Mouse (Mus musculus): ENCODE measurements around the gene Fgfr2. TPM values are rescaled to one million over a fixed set of nuclear protein-coding genes. Genes with fewer than 3 reads are reported as not detected.
"Not testable (repeated sequence)": the region's sequence is repeated elsewhere in the genome, so short reads cannot be mapped to it uniquely, and the experiment has no call there.

The Fgfr2 gene
- polyA plus RNA-seq, 1 experiment, result 1.7 TPM

GRCm38 (mm10) chr7:130143371-130143770, 2979.8 kb downstream of the Fgfr2 start:
- TF ChIP-seq MYOG (IDR thresholded peaks at IDR 0.05; ENCODE audit: control insufficient read depth, extremely low read depth, insufficient read length), result no peak
- TF ChIP-seq MAX (IDR thresholded peaks at IDR 0.05), result no peak
- no peak for TF ChIP-seq FOSL1 (IDR thresholded peaks at IDR 0.05; ENCODE audit: insufficient read depth, low read length, poor library complexity, severe bottlenecking)
- no peak for TF ChIP-seq USF1 (IDR thresholded peaks at IDR 0.05; ENCODE audit: low read depth)
- no peak for TF ChIP-seq CEBPB (IDR thresholded peaks at IDR 0.05; ENCODE audit: low read depth)
- no peak for TF ChIP-seq CTCF (IDR thresholded peaks at IDR 0.05; ENCODE audit: control insufficient read depth, insufficient read depth, insufficient read length)
- TF ChIP-seq MYOD1 (IDR thresholded peaks at IDR 0.05; ENCODE audit: control insufficient read depth, insufficient read length, low read depth), result no peak
- H3K4me3 ChIP-seq (ENCODE audit: insufficient read depth, poor library complexity, severe bottlenecking), result no peak overlapping the region
- H3ac ChIP-seq (ENCODE audit: control insufficient read depth, insufficient read length, low read depth), result no peak overlapping the region
- no peaks in the 10 kb centered on the region for H3K79me2 ChIP-seq (ENCODE audit: control insufficient read depth, insufficient read depth)
- H3K36me3 ChIP-seq (ENCODE audit: control insufficient read depth, insufficient read depth), result no peaks in the 10 kb centered on the region
- no peaks in the 10 kb centered on the region for H3K79me3 ChIP-seq (ENCODE audit: low read depth)
- H3K27me3 ChIP-seq (ENCODE audit: control insufficient read depth, insufficient read depth, insufficient read length), result no peaks in the 10 kb centered on the region

DNA sequence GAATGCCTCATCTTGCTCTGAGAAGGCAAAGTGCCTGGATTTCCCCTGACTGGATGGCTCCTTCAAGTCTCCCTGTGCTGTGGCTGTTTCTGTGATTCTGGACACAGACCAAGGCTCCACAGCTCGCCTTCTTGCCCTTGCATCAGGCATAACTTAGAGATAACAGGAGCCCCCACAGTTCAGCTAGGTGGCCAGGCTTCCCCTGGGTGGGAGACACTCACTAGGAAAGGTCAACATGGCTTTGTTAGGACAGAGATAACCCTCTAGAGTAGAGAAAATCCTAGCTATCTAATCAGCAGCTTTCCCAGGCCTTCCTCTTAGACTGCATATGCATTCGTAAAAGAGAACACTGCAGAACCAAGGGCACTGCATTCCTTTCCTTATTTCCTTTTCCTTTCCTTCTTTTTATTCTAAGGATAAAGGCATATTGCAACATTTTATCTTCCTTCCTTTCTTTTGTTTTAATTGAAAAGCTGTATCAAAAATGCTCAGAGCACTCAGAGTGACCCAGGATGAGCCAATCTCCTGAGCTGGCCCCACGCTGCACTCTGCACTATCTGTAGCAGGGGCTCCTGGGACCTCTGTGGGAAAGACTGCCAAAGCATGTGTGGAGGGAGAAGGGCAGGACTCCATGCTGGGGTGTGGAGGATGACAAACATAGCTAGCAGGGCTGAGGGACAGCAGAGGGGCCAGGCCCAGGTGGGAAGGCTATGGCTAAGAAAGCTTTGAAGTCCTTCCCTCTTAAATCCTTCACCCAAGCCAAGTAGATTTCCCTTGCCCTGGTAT, 2981.9 kb downstream of the Fgfr2 start:
- no peaks in the 10 kb centered on the region for H3K79me3 ChIP-seq (ENCODE audit: low read depth)
- no peak overlapping the region for H3ac ChIP-seq (ENCODE audit: control insufficient read depth, insufficient read length, low read depth)
- no peaks in the 10 kb centered on the region for H3K36me3 ChIP-seq (ENCODE audit: control insufficient read depth, insufficient read depth)
- TF ChIP-seq CTCF (IDR thresholded peaks at IDR 0.05; ENCODE audit: control insufficient read depth, insufficient read depth, insufficient read length) (no peak), MYOG (IDR thresholded peaks at IDR 0.05; ENCODE audit: control insufficient read depth, extremely low read depth, insufficient read length) (no peak), FOSL1 (IDR thresholded peaks at IDR 0.05; ENCODE audit: insufficient read depth, low read length, poor library complexity, severe bottlenecking) (no peak), CEBPB (IDR thresholded peaks at IDR 0.05; ENCODE audit: low read depth) (no peak), MAX (IDR thresholded peaks at IDR 0.05) (no peak), USF1 (IDR thresholded peaks at IDR 0.05; ENCODE audit: low read depth) (no peak)
- H3K79me2 ChIP-seq (ENCODE audit: control insufficient read depth, insufficient read depth), result no peaks in the 10 kb centered on the region
- no peak overlapping the region for H3K4me3 ChIP-seq (ENCODE audit: insufficient read depth, poor library complexity, severe bottlenecking)
- H3K27me3 ChIP-seq (ENCODE audit: control insufficient read depth, insufficient read depth, insufficient read length), result no peaks in the 10 kb centered on the region

DNA sequence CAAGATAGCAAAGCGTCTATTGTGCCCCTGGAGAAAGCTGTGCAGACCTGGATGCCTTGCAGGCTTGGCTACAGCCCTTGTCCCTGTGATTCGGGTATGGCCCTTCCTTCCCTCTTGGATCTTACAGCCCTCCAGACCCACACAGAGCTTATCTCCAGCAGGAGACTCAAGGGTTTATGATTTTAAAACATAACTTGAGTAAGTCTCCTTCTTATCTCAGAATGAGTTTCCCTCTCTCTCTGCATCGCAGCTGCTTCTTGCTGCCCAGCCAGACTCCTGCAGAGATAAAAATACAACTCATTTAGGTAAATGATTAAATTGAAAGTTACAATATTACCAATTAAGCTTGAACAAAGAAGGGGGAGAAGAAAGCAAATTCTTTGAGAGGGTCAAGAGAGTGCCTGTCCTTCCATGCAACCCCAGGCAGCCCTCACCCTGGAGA, 2988.2 kb downstream of the Fgfr2 start:
- no peaks in the 10 kb centered on the region for H3K79me3 ChIP-seq (ENCODE audit: low read depth)
- TF ChIP-seq CTCF (IDR thresholded peaks at IDR 0.05; ENCODE audit: control insufficient read depth, insufficient read depth, insufficient read length), result no peak
- TF ChIP-seq MAX (IDR thresholded peaks at IDR 0.05), result no peak
- TF ChIP-seq MYOD1 (IDR thresholded peaks at IDR 0.05; ENCODE audit: control insufficient read depth, insufficient read length, low read depth), result no peak
- TF ChIP-seq MYOG (IDR thresholded peaks at IDR 0.05; ENCODE audit: control insufficient read depth, extremely low read depth, insufficient read length), result no peak
- TF ChIP-seq CEBPB (IDR thresholded peaks at IDR 0.05; ENCODE audit: low read depth), result no peak
- no peak overlapping the region for H3ac ChIP-seq (ENCODE audit: control insufficient read depth, insufficient read length, low read depth)
- no peaks in the 10 kb centered on the region for H3K27me3 ChIP-seq (ENCODE audit: control insufficient read depth, insufficient read depth, insufficient read length)
- H3K4me3 ChIP-seq (ENCODE audit: insufficient read depth, poor library complexity, severe bottlenecking), result no peak overlapping the region
- no peaks in the 10 kb centered on the region for H3K36me3 ChIP-seq (ENCODE audit: control insufficient read depth, insufficient read depth)
- H3K79me2 ChIP-seq (ENCODE audit: control insufficient read depth, insufficient read depth), result no peaks in the 10 kb centered on the region

- H3K79me2 ChIP-seq (ENCODE audit: control insufficient read depth, insufficient read depth); H3K4me3 ChIP-seq (ENCODE audit: insufficient read depth, poor library complexity, severe bottlenecking); H3K79me3 ChIP-seq (ENCODE audit: low read depth): not testable (repeated sequence)
Measured at GRCm38 (mm10) chr7:130134428-130134827, 2988.7 kb downstream of the Fgfr2 start.

DNA sequence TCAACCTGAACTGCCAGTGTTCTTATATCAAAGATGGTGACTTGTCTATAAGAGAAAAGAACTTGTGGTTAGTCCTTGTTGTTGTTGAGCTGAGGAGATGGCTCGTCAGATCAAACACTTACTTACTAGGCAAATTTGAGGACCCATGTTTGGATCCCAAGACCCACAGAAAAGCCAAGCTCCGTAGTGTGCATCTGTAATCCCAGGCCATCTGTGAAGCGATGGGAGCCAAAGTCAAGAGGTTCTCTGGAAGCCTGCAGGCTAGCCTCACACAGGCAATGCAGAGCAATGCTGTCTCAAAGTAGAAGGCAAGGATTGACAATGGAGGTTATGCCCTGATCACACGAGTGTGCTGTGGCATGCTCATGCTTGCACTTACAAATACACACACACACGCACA, 2992.9 kb downstream of the Fgfr2 start:
- Histone ChIP-seq H3K79me3 (ENCODE audit: low read depth) (no peaks in the 10 kb centered on the region), H3K27me3 (ENCODE audit: control insufficient read depth, insufficient read depth, insufficient read length) (peaks cover 7% of the 10 kb centered on the region), H3ac (ENCODE audit: control insufficient read depth, insufficient read length, low read depth) (no peak overlapping the region), H3K4me3 (ENCODE audit: insufficient read depth, poor library complexity, severe bottlenecking) (no peak overlapping the region), H3K79me2 (ENCODE audit: control insufficient read depth, insufficient read depth) (no peaks in the 10 kb centered on the region), H3K36me3 (ENCODE audit: control insufficient read depth, insufficient read depth) (no peaks in the 10 kb centered on the region)
- TF ChIP-seq USF1 (IDR thresholded peaks at IDR 0.05; ENCODE audit: low read depth) (no peak), MAX (IDR thresholded peaks at IDR 0.05) (no peak), CEBPB (IDR thresholded peaks at IDR 0.05; ENCODE audit: low read depth) (no peak), FOSL1 (IDR thresholded peaks at IDR 0.05; ENCODE audit: insufficient read depth, low read length, poor library complexity, severe bottlenecking) (no peak), MYOD1 (IDR thresholded peaks at IDR 0.05; ENCODE audit: control insufficient read depth, insufficient read length, low read depth) (no peak), CTCF (IDR thresholded peaks at IDR 0.05; ENCODE audit: control insufficient read depth, insufficient read depth, insufficient read length) (no peak), MYOG (IDR thresholded peaks at IDR 0.05; ENCODE audit: control insufficient read depth, extremely low read depth, insufficient read length) (no peak)

More at GRCm38 (mm10) chr7:130134428-130134827, 2988.7 kb downstream of the Fgfr2 start:
- H3ac ChIP-seq (ENCODE audit: control insufficient read depth, insufficient read length, low read depth); H3K27me3 ChIP-seq (ENCODE audit: control insufficient read depth, insufficient read depth, insufficient read length); H3K36me3 ChIP-seq (ENCODE audit: control insufficient read depth, insufficient read depth): not testable (repeated sequence)

GRCm38 (mm10) chr7:130129359-130129960, 2993.7 kb downstream of the Fgfr2 start:
- Histone ChIP-seq H3K27me3 (ENCODE audit: control insufficient read depth, insufficient read depth, insufficient read length) (peaks cover 7% of the 10 kb centered on the region), H3K79me3 (ENCODE audit: low read depth) (no peaks in the 10 kb centered on the region), H3K4me3 (ENCODE audit: insufficient read depth, poor library complexity, severe bottlenecking) (no peak overlapping the region), H3K79me2 (ENCODE audit: control insufficient read depth, insufficient read depth) (no peaks in the 10 kb centered on the region), H3K36me3 (ENCODE audit: control insufficient read depth, insufficient read depth) (no peaks in the 10 kb centered on the region), H3ac (ENCODE audit: control insufficient read depth, insufficient read length, low read depth) (no peak overlapping the region)
- TF ChIP-seq MYOD1 (IDR thresholded peaks at IDR 0.05; ENCODE audit: control insufficient read depth, insufficient read length, low read depth) (no peak), FOSL1 (IDR thresholded peaks at IDR 0.05; ENCODE audit: insufficient read depth, low read length, poor library complexity, severe bottlenecking) (no peak), MYOG (IDR thresholded peaks at IDR 0.05; ENCODE audit: control insufficient read depth, extremely low read depth, insufficient read length) (no peak), CTCF (IDR thresholded peaks at IDR 0.05; ENCODE audit: control insufficient read depth, insufficient read depth, insufficient read length) (no peak), MAX (IDR thresholded peaks at IDR 0.05) (no peak), CEBPB (IDR thresholded peaks at IDR 0.05; ENCODE audit: low read depth) (no peak), USF1 (IDR thresholded peaks at IDR 0.05; ENCODE audit: low read depth) (no peak)
